Mouse (Mus musculus) ES-E14 (cell line): Measurements from ENCODE around the gene Smoc2.

ENCODE experiments used
- CHD2 ChIP-seq: IDR thresholded peaks from 2 replicates; pipeline ENCODE4 v1.6.1; 2014; ENCODE audit warnings: mild to moderate bottlenecking, low read depth, low read length, inconsistent platforms
- HCFC1 ChIP-seq: IDR thresholded peaks from 2 replicates; pipeline ENCODE4 v1.6.1; 2012; ENCODE audit warnings: low read length, inconsistent platforms, borderline replicate concordance; ENCODE audit not compliant: insufficient read depth
- ZC3H11A ChIP-seq: IDR thresholded peaks from 2 replicates; pipeline ENCODE4 v1.6.1; 2012; ENCODE audit warnings: low read depth, mild to moderate bottlenecking, inconsistent platforms, low read length, borderline replicate concordance
- ZNF384 ChIP-seq: IDR thresholded peaks from 2 replicates; pipeline ENCODE4 v1.6.1; 2012; ENCODE audit warnings: low read depth, low read length, inconsistent platforms

DNA sequence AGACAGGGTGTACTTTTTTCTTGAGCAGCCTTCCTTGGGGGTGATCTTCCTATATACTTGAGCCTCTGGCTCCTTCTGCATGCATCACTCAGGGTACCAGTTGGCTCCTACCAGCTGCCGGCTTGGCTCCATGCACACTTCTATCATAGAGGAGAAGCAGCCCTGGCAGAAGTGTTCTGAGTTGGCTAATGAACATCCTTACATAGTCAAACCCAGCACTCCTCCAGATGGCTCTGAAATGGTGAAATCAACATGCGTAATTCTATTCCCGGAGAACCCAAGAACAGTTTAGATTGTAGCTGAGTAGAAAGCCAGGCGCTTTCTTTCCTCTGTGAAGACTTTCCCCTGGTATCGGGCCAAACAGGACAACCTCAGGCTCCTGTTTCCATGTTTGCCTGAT lies 91.2 kb downstream of the Smoc2 start:
- no peak for TF ChIP-seq HCFC1
- TF ChIP-seq ZNF384, result no peak
- TF ChIP-seq ZC3H11A, result no peak
- no peak for TF ChIP-seq CHD2
